Mouse (Mus musculus): Measurements from ENCODE around the gene Ptpn5.

Gene Ptpn5

DNA sequence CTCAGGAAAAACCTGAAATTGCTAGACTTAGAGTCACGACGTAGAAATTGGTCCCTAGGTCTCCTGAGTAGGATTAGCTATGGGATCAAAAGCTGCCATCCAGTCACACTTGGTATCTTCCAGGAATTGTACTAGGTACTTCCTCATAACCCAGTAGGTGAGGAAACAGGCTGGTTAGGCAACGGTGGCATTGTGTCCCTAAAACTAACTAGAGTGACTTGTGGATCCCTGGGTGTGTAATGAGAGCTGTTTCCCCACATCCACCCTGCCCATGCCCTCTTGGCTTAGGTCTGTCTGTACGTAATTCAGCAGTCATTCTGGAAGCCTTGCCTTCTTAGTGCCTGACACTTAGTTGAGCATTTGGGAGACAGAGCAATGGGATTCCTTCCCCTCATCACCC, 77.2 kb downstream of the Ptpn5 start:
- DNase-seq (ENCODE audit: low spot score): no peak

GRCm38 (mm10) chr7:47055744-47056143, 77.7 kb downstream of the Ptpn5 start:
- no peak for DNase-seq (ENCODE audit: low spot score)

- no peak for DNase-seq (ENCODE audit: low spot score)
These were observed 78.8 kb downstream of the Ptpn5 start for GRCm38 (mm10) chr7:47054666-47055065.

GRCm38 (mm10) chr7:47053287-47053686, 80.2 kb downstream of the Ptpn5 start:
- no peak for DNase-seq (ENCODE audit: low spot score)

- no peak for DNase-seq (ENCODE audit: low spot score)
These were observed 81.2 kb downstream of the Ptpn5 start for GRCm38 (mm10) chr7:47052276-47052675.

DNA sequence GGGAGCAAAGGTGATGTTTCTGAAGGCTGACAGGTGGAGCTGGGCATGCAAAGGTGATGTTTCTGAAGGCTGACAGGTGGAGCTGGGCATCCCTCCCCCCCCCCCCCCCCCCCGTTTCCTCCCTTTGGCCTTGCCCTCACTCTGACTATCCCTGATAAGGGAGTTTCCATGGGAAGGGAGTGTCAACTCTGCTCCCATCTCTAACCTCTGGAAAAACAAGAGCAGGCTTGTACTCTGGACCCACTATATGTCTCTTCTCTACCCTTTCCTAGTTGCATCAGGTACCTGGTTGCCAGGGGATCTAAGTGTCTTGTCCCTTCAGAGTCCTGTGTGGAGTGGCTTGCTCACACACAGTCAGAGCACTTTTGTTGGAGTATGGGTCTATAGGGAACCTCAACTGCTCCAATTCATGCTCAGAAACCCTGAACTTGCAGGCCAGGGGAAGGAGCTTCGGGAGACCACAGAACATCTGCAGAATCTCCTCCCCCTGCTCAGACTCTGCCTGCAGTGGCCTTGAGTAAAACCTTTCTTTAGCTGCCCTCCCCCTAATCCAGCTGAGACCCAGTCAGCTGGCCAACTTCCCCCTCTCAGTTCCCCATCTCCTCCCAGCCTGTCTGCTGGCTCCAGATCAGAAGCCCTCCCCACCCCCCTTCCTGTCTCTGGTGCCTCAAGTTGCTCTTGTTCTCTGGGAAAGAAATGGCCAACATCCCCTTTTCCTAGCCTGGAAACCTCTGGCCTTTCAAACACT, 81.9 kb downstream of the Ptpn5 start:
- no peak for DNase-seq (ENCODE audit: low spot score)

DNA sequence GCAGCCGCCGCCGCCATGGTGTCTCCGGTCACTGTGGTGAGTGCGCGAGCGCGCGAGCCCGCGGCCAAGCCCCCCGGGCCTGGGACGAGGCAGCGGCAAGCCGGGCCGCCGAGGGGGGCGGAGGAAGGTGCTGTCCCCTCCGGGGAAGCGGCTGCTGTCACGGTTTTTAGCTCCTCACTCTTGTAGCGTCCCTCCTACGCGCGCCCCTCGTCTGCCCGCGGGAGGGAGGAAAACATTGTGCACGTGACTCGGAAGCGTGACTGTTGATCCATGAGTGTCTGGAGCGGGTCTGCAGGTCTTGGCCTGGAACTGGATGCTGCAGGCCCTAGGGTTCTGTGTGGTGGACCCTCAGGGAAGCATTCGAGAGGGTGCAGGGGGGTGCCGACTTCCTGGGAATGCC, 82.7 kb downstream of the Ptpn5 start:
- DNase-seq (ENCODE audit: low spot score): no peak

DNA sequence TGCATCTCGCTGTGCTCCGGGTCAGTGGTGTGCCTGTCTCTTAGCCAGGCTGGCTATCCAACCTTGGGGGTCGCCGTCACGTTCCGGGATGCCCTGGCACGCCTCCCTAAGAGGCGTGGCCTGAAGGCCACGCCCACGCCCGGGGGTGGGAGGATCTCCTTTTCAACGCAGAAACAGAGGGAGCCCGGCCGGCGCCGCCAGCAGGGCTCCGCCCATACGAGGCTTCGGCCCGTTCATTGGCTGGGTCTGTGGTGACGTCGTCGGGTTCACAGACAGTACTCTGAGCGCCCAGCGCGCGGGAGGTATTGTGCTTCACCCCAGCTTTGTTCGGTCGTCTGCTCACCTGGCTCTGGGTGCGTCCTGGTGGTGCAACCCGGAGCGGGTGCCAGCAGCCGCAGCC, 83.1 kb downstream of the Ptpn5 start, which contains the start of gene Tmem86a:
TSS of gene Tmem86a (plus strand) at position 236 of the 400 bp plus-strand sequence.
- peak; percentile 95 for DNase-seq (ENCODE audit: low spot score)

- DNase-seq (ENCODE audit: low spot score): peak; percentile 69
These were observed 90.5 kb downstream of the Ptpn5 start for GRCm38 (mm10) chr7:47042823-47043490.

- no peak for DNase-seq (ENCODE audit: low spot score)
These were observed 91.4 kb downstream of the Ptpn5 start for GRCm38 (mm10) chr7:47042121-47042520.

- DNase-seq (ENCODE audit: low spot score): no peak
These were observed 91.8 kb downstream of the Ptpn5 start for GRCm38 (mm10) chr7:47041706-47042105.

GRCm38 (mm10) chr7:47035426-47035825, 98.1 kb downstream of the Ptpn5 start:
- no peak for DNase-seq (ENCODE audit: low spot score)

DNA sequence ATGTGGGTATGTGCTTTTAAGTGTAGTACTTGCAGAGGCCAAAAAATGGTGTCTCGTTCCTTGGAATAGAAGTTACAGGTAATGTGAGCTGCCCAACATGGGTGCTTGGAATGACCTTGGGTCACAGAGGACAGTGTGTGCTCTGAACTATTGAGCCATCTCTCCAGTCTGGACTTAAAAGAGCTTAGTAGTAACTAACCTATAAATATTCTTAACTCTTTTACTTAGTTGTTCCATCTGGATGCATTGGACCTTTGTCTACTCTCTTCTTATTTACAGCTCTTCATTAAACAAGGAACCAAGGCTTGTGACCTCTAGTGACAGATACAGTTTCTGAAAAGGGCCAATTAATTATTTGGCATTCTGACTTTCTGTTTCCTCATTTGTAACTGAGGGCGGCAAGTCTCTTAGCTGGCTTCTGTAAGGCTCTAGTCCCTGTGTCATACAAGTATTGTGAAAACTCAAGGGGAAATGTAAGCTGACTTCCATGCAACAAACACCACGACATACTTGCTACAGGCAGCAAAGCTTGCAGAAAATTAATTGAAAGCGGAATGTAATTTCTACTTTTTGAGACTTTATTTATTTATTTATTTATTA, 98.6 kb downstream of the Ptpn5 start:
- no peak for DNase-seq (ENCODE audit: low spot score)

DNA sequence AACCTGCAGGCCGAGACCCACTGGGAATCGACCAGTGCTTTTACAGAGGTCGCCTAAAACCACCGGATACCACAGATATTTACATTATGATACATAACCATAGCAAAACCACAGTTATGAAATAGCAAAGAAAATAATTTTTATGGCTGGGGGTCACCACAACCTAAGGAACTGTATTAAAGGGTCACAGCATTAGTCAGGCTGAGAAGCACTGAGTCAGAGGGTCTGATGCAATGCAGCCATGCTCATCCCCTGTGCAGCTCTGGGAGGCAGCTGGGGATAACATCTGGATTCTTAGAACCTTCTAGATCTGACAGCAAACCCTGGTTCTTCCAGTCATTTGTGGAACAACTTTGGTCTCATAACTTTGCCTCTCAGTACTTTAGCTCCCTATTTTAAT, 102.1 kb downstream of the Ptpn5 start:
- DNase-seq (ENCODE audit: low spot score): no peak

GRCm38 (mm10) chr7:47030517-47031193, 102.8 kb downstream of the Ptpn5 start:
- DNase-seq (ENCODE audit: low spot score): no peak
